Mouse (Mus musculus) CD4-positive, CD25-positive, alpha-beta regulatory T cell, adult 4 months (primary cell): Measurements from ENCODE around the gene Trpm4. TPM values are rescaled to one million over a fixed set of nuclear protein-coding genes. Genes with fewer than 3 reads are reported as not detected.
A peak's percentile ranks its signal among the peaks of the same experiment; 100 is the strongest.
"Not testable (repeated sequence)": the region's sequence is repeated elsewhere in the genome, so short reads cannot be mapped to it uniquely, and the experiment has no call there.

ENCODE experiments used
- ATAC-seq: one replicate; pipeline ENCODE4 v1.8.0; 2017
- polyA plus RNA-seq, 2 experiments: library from polyadenylated mRNA; unstranded; fragments of 100-300 nt; shearing (Covaris generic); gene quantifications; one replicate each; pipeline ENCODE4 v1.2.1; 2017

Trpm4 gene
- polyA plus RNA-seq, 2 experiments from 2014 or later = 11.7 to 15.9 TPM

DNA sequence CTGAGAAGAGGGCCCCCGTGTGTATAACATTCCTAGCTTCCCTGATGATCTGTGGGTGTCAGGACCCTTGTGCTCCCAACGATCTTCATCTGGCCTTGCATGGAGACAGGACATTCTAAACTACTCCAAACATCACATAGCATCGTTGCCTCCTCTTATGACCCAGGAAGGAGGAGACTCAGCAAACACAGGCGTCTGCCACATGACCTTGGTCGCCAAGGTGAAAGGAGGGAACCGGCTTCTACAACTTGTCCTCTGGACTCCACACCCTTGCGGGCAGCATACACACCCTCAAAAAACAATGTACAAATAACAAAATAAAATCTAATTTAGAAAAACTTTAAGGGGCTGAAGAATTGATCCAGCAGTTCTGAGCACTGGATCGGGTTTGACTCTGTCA lies 21.6 kb downstream of the Trpm4 start:
- no peak for ATAC-seq

DNA sequence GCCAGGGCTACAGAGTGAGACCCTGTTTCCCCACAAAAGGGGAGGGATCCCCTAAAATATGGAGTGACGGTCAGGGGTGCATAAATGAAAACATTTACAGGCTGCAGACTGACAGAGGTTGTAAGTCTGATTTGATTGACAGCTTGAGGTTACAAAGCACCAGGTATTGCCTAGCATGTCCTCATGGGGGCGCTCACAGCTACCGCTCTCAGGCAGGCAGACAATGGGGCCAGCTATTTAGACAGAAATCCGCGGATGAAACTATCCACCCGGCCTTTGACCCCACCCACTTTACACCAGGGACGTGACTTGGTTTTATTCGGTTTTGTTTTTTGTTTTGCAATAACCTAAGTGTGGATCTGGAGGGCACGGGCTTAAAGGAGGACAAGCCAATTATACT lies 24.1 kb downstream of the Trpm4 start:
- ATAC-seq = peak; percentile 65

DNA sequence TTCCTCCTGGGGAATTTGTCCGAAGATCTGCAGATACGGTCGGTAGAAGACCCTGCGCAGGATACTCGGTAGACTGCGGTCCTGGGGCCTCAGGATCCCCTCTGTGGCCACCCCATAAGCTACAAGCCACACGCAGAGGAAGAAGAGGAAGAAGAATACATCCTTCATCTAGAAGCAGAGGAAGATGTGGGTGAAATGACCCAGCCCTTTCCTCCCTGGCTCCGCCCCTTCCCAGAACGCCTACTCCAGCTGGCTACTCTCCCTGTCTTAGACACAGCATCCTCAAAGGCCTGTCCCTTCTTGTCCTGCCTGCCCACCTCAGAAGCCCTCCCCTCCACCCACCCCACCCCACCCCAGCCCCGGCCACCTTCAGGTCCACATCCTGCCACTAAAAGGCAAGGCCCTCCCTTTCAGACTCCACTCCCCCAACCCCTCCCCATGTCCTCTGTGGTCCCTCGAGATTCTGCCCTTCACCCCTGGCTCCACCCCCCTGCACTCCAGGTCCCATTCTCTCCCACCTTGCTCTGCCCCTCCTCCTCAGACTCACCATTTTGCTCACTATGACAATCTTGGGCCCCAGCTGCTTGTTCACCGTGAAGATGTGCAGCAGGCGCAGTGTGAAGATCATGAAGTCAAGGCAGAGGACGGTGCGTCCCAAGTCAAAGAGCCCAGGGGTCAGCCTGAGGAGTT lies 24.9 kb downstream of the Trpm4 start:
- ATAC-seq = peak; percentile 49

DNA sequence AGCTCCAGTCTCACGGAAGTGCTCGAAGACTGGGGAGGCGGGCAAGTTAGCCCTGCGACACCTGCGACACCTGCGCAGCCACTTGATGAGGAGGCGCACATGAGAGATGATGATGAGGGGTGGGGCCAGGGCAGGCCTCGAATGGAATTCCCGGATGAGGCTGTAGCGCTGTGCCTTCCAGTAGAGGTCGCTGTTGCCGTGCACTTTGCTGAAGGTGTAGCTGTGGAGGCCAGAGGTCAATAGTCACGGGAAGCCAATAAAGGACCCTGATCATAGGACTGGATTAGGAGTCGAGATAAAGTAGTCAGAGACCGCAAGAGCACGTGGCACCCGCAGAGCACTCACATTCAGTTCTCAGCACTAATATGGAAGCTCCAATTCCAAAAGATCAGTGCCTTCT lies 28.3 kb downstream of the Trpm4 start:
- ATAC-seq = peak; percentile 52

DNA sequence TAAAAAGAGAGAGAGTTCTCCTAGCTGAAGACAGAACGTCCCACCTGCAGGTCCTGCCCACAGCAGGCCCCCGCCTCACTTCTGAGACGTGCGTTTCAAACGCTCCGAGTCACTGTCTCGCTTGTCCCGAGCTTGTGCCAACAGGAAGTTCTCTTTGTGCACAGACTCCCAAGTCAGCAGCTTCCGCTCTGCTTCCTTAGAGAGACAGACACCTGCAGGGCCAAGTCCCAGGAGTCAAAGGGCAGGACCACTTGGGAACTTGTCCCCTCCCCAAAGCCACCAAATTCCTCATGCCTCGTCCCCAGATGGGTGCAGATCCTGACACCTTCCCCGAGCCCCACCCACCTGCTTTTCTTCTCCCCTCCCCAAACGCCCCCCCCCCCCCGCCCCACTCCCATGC lies 28.7 kb downstream of the Trpm4 start:
- ATAC-seq = no peak

DNA sequence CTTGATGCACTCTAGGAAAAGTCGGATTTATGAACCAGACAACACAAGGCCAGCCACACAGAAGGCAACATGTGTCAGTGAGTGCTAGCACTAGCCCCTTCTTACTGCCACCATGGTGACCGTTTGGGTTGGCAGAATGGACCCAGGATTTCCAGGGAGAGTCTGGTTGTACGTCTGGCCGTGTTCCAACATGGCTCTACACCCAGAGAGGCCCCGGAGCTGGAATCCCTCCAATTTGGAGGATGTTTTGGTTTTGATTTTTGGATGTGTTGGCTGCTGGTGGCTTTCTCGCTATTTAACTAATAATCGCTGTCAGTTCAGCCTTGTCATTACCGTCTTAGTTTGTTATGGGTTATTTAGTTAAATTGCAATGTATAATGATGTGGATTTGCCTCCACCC lies 31.0 kb downstream of the Trpm4 start:
- ATAC-seq = no peak

DNA sequence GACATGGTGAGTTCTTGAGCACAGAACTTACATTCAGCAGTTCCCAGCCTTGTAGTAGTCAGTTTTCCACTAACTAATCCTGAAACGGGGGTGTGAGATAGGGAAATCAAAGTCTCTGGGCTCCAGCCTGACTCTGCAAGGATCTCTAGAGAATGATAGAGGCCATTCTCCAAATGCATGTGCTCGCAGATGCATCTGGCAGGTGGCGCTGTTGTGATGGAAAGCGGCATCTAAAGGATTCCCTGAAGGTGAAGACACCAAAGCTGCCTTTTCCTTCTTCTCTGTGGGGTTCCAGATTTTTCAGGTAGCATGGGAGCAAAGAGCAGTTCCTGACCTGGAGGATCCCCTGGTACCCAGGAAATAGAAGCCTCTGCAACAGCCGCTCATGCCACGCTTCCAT lies 33.3 kb downstream of the Trpm4 start:
- peak; percentile 43 for ATAC-seq

DNA sequence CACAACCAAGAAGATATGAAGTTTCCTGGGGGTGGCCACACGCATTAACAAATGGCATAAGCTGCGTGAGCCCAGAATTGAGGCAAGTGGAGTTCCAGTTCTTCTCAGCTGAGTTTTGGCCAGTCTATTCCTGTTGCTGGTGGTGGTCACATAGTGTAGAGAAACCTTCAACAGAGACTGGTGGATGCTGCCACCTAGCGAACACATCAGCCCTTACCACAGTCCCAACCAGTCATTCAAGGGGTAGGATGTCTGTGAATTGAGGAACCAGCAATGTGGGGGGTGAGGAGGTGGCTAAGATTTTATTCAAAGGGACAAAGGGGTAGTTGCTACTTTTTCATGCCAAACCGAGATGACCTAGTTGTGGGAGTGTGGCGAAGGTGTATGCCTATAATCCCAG lies 33.8 kb downstream of the Trpm4 start:
- peak; percentile 61 for ATAC-seq

DNA sequence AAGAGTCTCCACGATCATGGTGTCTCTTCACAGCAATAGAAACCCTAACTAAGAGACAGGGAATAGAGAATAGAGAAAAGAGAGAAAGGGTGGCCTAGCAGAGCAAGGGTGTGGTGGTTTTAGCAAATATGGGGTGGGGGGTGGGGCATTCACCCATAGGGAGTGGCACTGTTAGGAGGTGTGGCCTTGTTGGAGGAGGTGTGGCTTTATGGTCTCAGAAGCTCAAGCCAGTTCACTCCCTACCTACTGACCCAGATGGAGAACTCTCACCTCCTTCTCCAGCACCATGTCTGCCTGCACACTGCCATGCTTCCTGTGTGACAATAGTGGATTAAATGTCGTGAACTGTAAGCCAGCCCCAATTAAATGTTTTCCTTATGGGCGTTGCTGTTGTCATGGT lies 36.0 kb downstream of the Trpm4 start:
- no peak for ATAC-seq

DNA sequence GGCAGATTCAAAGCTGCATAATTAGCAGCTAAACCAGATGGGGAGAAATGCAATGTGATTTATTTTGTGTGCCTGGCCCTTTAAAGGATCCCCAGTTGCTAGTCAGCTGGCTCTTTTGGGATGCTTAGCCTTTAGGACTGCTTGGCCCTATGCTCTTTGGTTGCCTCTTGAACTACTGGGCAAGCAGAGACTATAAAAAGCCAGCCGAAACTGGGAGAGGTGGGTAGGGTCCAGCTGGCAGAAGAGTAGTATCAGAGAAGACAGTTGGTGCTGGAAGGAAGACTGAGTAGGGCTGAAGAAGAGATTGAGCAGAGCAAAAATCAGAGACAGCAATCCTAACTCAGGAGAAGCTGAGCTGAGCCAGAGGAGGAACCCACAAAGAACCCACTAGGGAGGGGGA lies 37.0 kb downstream of the Trpm4 start:
- ATAC-seq = no peak

DNA sequence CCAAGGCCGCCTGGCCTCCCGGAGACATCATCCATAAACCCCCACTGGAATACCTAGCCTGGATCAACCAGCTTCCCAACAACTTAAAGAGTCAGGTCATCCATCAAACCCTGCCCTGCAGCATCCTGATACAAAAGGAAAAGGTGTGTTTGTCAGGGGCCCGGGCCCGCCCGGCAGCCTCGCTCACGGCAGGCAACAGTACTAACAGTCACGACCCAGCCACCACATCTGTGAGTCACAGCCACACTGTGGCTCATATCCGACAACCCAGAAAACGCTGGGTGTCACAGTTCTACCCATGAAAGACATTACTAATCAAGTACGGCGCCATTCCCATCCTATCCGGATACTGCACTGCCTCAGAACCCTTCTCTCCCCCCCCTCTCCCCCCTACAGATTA lies 47.1 kb downstream of the Trpm4 start:
- ATAC-seq = no peak

DNA sequence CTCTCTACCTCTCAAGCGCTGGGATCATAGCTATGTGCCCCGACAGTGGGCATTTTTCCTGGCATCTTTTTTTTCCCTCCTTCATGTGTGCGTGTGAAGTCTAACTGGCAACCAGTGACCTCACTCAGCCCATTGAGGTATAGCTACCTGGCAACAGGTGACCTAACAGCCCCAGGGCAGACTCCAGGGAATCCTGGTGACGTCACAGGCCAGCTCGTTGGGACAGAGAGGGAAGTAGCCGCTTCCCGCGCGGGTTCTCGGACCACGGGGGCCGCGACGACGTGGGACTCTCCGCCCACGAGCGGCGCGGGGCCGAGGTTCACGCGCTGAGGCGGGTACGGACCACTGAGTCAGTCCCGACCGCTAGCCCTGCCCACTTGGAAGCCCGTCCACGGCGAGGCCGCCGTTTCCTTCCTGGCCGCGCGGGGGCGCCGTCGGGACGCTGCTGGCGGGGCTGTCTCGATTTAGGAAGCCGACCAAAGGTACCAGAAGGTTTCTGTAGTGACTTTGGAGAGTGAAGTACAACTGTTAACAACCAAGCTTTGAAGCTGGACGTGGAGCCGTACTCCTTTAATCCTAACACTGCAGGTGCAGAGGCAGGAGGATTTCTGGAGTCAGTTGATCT lies 56.3 kb downstream of the Trpm4 start, which contains the start of gene Slc6a21:
Gene Slc6a21, plus strand, starts transcription at position 378 of the 625 bp plus-strand sequence.
- peak; percentile 64 for ATAC-seq

DNA sequence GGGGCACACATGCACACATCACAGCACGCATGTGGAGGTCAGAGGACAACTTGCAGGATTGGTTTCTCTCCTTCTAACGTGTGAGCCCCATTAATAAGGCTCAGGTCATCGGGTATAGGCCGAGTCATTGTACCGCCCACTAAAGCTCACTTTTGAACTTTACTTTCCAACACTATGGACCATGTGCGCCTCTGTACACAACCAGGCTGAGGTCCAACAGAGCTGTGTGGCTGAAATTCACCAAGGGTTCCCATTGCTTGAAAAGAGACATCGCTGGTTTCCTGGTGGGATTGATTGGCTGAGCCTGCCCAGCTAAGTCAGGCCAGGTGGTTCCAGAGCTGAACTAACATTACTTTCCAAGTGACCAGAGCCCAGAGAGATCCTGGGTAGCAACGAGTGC lies 59.9 kb downstream of the Trpm4 start:
- ATAC-seq = no peak

DNA sequence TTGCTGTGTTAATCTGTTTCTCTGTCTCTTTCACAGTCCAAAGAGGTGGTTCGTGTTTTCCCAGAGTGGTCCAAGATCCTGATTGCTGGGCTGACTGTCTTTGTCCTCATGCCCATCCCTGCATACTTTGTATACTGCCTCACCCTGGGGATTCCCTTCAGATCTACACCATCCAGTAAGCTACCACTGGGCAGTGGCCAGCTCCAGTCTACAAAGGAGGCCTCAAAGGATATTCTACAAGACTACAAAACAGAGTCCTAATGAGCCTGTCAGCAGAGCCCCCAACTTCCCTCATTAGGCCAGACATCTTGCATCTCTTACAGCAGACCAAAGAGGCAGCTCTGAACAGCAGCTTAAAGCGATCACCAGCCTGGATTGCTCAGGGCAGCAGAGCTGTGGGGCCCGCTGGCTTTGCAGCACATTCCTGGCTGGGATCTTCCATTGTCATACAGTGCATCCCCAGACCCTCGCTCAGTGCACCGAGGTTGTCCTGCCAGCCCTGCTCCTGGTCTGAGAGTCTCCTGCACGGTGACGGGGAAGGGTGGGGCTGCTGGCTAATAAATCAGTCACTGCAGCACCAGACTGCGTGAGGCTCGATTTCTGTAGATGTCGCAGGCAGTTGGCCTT lies 60.7 kb downstream of the Trpm4 start:
- no peak for ATAC-seq

DNA sequence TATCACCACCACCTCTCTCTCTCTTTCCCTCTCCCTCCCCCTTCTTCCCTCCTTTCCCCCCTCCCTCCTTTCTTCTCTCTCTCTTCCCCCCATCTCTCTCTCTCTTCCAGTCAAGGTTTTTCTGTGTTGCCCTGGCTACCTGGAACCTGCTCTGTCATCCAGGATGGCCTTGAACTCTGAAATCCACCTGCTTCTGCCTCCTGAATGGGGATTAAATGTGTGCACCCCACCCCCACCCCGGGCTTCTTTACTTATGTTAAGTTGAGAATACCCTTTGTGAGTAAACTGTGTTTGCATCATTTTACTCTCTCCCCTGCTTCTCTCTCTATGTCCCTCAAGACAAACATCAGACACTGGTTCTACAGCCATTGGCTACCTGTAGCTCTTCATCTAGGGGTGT lies 68.1 kb downstream of the Trpm4 start:
- no peak for ATAC-seq

DNA sequence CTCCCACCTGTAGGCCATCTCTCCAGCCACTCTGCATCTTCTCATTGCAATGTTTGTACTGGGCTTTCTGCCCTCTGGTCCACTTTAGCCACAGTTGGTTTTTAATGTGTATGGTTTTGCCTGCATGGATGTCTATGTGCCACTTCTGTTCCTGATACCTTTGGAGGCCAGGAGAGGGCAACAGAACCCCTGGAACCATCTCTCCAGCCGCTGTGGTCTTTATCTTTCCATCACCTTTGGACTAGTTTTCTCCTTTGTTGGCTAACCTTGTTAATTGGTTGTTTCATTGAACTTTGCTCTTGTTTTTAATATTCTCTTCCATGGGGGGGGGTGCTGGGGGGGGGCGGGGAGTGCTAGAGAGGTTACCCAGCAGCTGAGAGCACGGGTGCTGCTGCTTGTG lies 69.2 kb downstream of the Trpm4 start:
- no peak for ATAC-seq

DNA sequence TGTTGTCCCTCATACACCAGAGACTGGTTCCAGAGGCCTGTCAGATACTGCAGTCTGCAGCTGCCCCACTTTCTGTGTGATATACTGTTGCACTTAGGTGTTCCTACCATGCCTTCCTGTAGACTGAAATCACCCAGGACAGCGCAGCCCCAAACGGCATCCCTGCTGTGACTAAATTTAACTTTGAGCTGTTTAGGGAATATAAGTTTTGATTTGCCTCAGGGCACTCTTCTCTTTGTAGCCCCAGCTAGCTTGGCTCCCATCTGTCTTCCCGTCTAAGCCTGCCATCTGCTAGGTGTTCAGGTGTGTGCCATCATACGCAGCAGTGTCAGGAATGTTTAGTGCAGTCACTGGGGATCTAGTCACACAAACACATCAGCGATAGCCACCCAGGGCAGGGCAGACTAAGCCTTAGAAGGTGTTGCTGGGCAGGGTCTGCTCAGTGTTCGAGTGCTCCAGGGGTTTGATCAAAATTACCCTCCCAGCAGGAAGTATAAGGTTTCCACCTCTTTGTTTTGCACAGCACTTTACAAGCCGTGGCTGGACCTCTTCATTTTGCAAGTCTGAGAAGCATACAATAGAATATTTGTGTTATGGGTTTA lies 70.5 kb downstream of the Trpm4 start:
- no peak for ATAC-seq

DNA sequence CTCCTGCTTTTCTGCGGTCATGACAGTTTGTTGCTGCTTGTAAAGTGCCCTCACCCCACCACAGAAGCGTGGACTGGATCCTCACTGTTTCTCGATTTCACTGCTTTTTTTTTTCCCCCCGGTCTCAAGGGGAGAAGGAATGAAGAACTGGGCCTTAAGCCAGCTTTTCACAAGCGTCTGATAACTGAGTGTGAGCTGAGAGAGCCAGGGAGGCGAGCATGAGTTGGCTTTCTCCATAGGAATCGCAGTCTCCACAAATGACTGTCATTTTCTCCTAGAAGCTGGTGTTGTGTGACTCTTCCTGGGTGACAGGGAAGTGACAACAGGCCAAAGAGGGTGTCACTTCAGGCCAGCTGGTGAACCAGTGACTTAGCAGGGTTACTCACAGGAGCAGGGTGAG lies 71.3 kb downstream of the Trpm4 start:
- ATAC-seq = no peak

DNA sequence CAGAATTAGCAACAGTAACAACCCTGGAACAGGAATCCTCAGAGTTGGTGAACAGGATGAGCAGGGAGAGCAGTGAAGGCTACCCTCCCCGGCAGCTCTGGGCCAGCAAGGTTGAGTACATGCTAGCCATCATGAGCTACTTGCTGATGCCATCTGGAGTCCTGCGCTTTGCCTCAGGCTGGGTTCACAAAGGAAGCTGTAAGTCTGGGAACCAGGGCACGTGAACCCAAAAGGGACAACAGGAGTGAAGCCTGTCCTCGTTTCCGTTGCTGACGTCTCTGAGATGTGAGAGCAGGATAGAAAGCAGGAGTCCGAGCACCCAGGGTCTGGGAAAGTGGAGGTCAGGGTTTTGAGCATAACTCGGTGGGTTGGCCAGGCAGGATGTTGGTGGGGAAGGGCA lies 74.3 kb downstream of the Trpm4 start:
- ATAC-seq = no peak

DNA sequence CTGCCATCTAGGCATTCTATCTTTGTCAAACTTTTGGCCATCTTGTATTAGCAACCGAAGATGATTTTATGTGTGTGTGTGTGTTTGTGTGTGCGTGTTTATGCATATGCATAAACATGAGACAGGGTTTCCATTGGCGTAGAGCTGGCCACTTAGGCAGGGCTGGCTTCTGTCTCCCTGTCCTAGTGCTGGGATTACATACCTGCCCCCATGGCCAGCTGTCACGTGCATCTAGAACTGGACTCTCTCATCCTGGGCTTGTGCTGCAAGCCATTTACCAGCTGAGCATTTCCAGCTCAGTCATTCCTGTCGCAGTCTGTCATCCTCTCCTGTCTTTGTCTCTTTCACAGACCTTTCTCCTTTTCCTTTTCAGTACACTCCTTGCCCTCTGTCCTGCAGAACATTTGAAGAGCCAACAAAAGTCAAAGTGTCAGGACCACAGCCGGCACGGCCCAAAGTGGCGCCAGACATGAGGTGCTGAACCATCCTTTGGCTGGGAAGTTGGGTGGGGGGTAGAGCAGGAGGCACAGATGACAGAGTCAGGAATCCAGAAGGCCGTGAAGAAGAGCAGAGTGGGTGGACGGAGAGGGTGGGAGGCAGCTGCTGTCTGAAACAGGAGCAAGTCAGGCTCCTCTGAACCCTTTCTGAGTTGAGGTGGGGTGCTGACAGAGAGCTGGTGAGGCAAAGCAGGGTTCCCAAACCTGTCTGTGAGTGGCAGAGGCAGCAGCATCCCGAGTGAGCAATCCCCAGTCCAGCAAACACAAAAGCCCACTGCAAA lies 76.3 kb downstream of the Trpm4 start:
- ATAC-seq = no peak

DNA sequence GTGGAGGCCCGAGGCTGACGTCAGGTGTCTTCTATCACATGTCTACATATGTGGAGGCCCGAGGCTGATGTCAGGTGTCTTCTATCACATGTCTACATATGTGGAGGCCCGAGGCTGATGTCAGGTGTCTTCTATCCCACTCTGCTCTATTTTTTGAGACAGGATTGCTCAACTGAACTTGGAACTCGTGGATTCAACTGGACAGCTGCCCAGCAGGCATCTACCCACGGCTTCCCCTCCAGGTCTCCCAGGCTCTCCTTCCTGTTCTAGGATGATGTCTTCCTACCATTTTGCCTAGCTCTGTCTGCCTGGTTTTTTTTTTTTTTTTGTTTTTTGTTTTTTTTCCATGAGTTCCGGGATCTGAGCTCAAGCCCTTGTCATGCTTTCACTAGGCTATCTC lies 77.8 kb downstream of the Trpm4 start:
- ATAC-seq = not testable (repeated sequence)

DNA sequence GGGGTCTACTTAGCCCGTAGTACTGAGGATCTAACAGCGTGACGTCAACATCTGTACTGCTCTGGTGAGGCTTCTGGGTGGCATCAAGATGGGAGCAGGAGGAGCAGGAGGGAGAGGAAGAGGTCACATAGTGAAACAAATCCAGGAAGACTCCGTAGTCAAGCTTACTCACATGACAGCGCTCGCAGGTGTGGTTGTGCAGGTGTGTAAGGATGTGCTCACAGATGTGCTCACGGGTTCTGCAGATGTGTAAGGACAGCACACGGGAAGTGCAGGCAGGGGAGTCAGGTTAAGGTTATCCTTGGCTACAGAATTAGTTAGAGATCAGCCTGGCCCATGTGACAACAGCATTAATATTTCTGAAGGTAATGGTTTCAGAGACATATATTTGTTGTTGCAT lies 79.8 kb downstream of the Trpm4 start:
- ATAC-seq = no peak
